In genomic region chr16:4607818-4608531, GRCm38 (mm10) we compare ENCODE assay signal across 8 mouse cellular contexts. TPM values are rescaled to one million over a fixed set of nuclear protein-coding genes. Genes with fewer than 3 reads are reported as not detected.
DNase-seq lines count a peak whose midpoint lies in the region; ATAC-seq and TF ChIP-seq lines count a peak whose summit lies in the region.

No protein-coding gene starts in this region.

- no peak overlapping the region for H3K4me2 ChIP-seq in forebrain, embryonic 16.5 days (ENCODE audit: low read length)
- H3K4me2 ChIP-seq in hindbrain, embryonic 11.5 days (replicated peaks; ENCODE audit: low read depth, low read length) = no peak overlapping the region

- peaks cover 12 to 53% of the 10 kb centered on the region in 2 experiments for H3K4me1 ChIP-seq in ES-E14 (ENCODE audit: control insufficient read depth in 2 of 2, insufficient read depth in 2 of 2, low read length in 2 of 2, poor library complexity in 1 of 2)
- H3K4me1 ChIP-seq in forebrain, embryonic 16.5 days (replicated peaks; ENCODE audit: control insufficient read depth, insufficient read depth, low read length) = peaks cover 15% of the 10 kb centered on the region
- H3K4me1 ChIP-seq in hindbrain, embryonic 11.5 days (replicated peaks; ENCODE audit: control insufficient read depth, insufficient read depth, low read length) = peaks cover 23% of the 10 kb centered on the region

- DNase-seq in ES-E14 (ENCODE audit: low read depth, low spot score) = peak; percentile 71
- DNase-seq in cerebellum, adult 11 months = peak; percentile 82
- peak; percentile 88 for DNase-seq in hindbrain, embryonic 11.5 days (ENCODE audit: low spot score)
- peak; percentile 74 for DNase-seq in layer of hippocampus, adult 9-11 months
- DNase-seq in lung, postnatal 14 days = peak; percentile 87
- DNase-seq in retina, adult 2 months (ENCODE audit: low read depth, low spot score) = peak; percentile 63
- DNase-seq in thymus, postnatal 25 days = peak; percentile 85

- H3K27ac ChIP-seq in ES-E14 (ENCODE audit: insufficient read depth, low read depth, low read length, poor library complexity, severe bottlenecking) = peak overlapping the region; percentile 5; the same call in 1 of the 2 replicates
- no peak overlapping the region for H3K27ac ChIP-seq in forebrain, embryonic 16.5 days (ENCODE audit: low read length)
- H3K27ac ChIP-seq in hindbrain, embryonic 11.5 days (ENCODE audit: low read depth, low read length) = no peak overlapping the region

- H3K27me3 ChIP-seq in forebrain, embryonic 16.5 days (replicated peaks; ENCODE audit: control insufficient read depth, insufficient read depth, low read length) = no peaks in the 10 kb centered on the region
- no peaks in the 10 kb centered on the region for H3K27me3 ChIP-seq in hindbrain, embryonic 11.5 days (ENCODE audit: control insufficient read depth, insufficient read depth, low read length)

- in situ Hi-C loops in ES-E14 (cut with MboI; ENCODE audit: low sequenced_read_pairs in 2 of 2, unreplicated experiment in 2 of 2) = no loop called here

- no peaks in the 10 kb centered on the region for H3K9me3 ChIP-seq in ES-E14 (ENCODE audit: control insufficient read depth, insufficient read depth, low read depth, low read length)
- H3K9me3 ChIP-seq in forebrain, embryonic 16.5 days (ENCODE audit: control insufficient read depth, low read length) = no peaks in the 10 kb centered on the region
- H3K9me3 ChIP-seq in hindbrain, embryonic 11.5 days (ENCODE audit: control insufficient read depth, low read length) = no peaks in the 10 kb centered on the region

- H3K36me3 ChIP-seq in ES-E14 (ENCODE audit: control insufficient read depth, insufficient read depth, low read length, poor library complexity, severe bottlenecking) = peaks cover 29% of the 10 kb centered on the region
- H3K36me3 ChIP-seq in forebrain, embryonic 16.5 days (ENCODE audit: control insufficient read depth, insufficient read depth) = 0 out of 2 replicates have a peak, but pooled peaks cover 4% of the 10 kb centered on the region
- peaks cover 6% of the 10 kb centered on the region; the same call in 1 of the 2 replicates for H3K36me3 ChIP-seq in hindbrain, embryonic 11.5 days (ENCODE audit: control insufficient read depth, insufficient read depth, low read length)

- ATAC-seq in forebrain, embryonic 16.5 days = peak; percentile 59
- ATAC-seq in hindbrain, embryonic 11.5 days (ENCODE audit: low FRiP score) = peak; percentile 15; the same call in 1 of the 2 replicates

- H3K4me3 ChIP-seq in ES-E14 (ENCODE audit: insufficient read depth in 1 of 2, low read depth in 1 of 2, low read length in 2 of 2, poor library complexity in 1 of 2, severe bottlenecking in 1 of 2) = no peak overlapping the region
- no peak overlapping the region for H3K4me3 ChIP-seq in forebrain, embryonic 16.5 days (replicated peaks; ENCODE audit: low read length)
- no peak overlapping the region for H3K4me3 ChIP-seq in hindbrain, embryonic 11.5 days (ENCODE audit: low read depth, low read length)

- H3K9ac ChIP-seq in ES-E14 (ENCODE audit: insufficient read depth, low read depth, low read length, poor library complexity, severe bottlenecking) = no peak overlapping the region
- H3K9ac ChIP-seq in forebrain, embryonic 16.5 days (replicated peaks; ENCODE audit: low read depth, low read length) = no peak overlapping the region
- H3K9ac ChIP-seq in hindbrain, embryonic 11.5 days (ENCODE audit: low read depth, low read length) = no peak overlapping the region

- WGBS in forebrain, embryonic 16.5 days = 52% methylated on average over 9 of the region's 9 CpGs
- WGBS in hindbrain, embryonic 11.5 days = 55% methylated on average over 9 of the region's 9 CpGs

TF ChIP-seq in ES-E14, 5 proteins besides CTCF, POLR2A, EP300 and RAD21:
- TF ChIP-seq ZC3H11A (IDR thresholded peaks at IDR 0.05; ENCODE audit: borderline replicate concordance, low read depth, low read length) = peak; percentile 94
- TF ChIP-seq CHD2 (IDR thresholded peaks at IDR 0.05; ENCODE audit: low read depth, low read length) = no peak

RNA-seq across cellular contexts. Expression of gene Glis2, which starts 13.5 kb away (rescaled TPM):
- total RNA-seq in ES-E14 (2012; rRNA removed) = 18.2 and 19.6 TPM in 2 replicates
- polyA plus RNA-seq in forebrain, embryonic 16.5 days (2015; fragmentation: Nextera tagmentation; extraction: Ambion mirVana) = 10.8 and 12.1 TPM in 2 replicates
- polyA plus RNA-seq in hindbrain, embryonic 11.5 days (2014; fragmentation: Nextera tagmentation; extraction: Ambion mirVana) = 26.3 and 27.6 TPM in 2 replicates

RNA-seq across cellular contexts. Expression of gene Pam16, which starts 16.8 kb away (rescaled TPM):
- 127 and 131 TPM in 2 replicates for total RNA-seq in ES-E14 (2012; rRNA removed)
- polyA plus RNA-seq in forebrain, embryonic 16.5 days (2015; fragmentation: Nextera tagmentation; extraction: Ambion mirVana) = 132 and 157 TPM in 2 replicates
- polyA plus RNA-seq in hindbrain, embryonic 11.5 days (2014; fragmentation: Nextera tagmentation; extraction: Ambion mirVana) = 113 and 117 TPM in 2 replicates

RNA-seq across cellular contexts. Expression of gene Vasn, which starts 31.8 kb away (rescaled TPM):
- 8.7 and 11.2 TPM in 2 replicates for total RNA-seq in ES-E14 (2012; rRNA removed)
- polyA plus RNA-seq in forebrain, embryonic 16.5 days (2015; fragmentation: Nextera tagmentation; extraction: Ambion mirVana) = 3.2 and 4.3 TPM in 2 replicates
- 7.9 and 9.4 TPM in 2 replicates for polyA plus RNA-seq in hindbrain, embryonic 11.5 days (2014; fragmentation: Nextera tagmentation; extraction: Ambion mirVana)

RNA-seq across cellular contexts. Expression of gene Dnaja3, which starts 31.8 kb away (rescaled TPM):
- 45.5 and 53.2 TPM in 2 replicates for total RNA-seq in ES-E14 (2012; rRNA removed)
- 60.3 and 61.9 TPM in 2 replicates for polyA plus RNA-seq in forebrain, embryonic 16.5 days (2015; fragmentation: Nextera tagmentation; extraction: Ambion mirVana)
- polyA plus RNA-seq in hindbrain, embryonic 11.5 days (2014; fragmentation: Nextera tagmentation; extraction: Ambion mirVana) = 49.1 and 54.0 TPM in 2 replicates

RNA-seq across cellular contexts. Expression of gene Tfap4, which starts 48.3 kb away (rescaled TPM):
- 15.4 and 19.0 TPM in 2 replicates for total RNA-seq in ES-E14 (2012; rRNA removed)
- 13.2 and 14.9 TPM in 2 replicates for polyA plus RNA-seq in forebrain, embryonic 16.5 days (2015; fragmentation: Nextera tagmentation; extraction: Ambion mirVana)
- 16.1 TPM in 2 replicates for polyA plus RNA-seq in hindbrain, embryonic 11.5 days (2014; fragmentation: Nextera tagmentation; extraction: Ambion mirVana)
